Mouse (Mus musculus): ENCODE measurements around the gene Acod1. TPM values are rescaled to one million over a fixed set of nuclear protein-coding genes. Genes with fewer than 3 reads are reported as not detected.

Gene Acod1
- total RNA-seq, 2 experiments from 2014 or later, result not detected

DNA sequence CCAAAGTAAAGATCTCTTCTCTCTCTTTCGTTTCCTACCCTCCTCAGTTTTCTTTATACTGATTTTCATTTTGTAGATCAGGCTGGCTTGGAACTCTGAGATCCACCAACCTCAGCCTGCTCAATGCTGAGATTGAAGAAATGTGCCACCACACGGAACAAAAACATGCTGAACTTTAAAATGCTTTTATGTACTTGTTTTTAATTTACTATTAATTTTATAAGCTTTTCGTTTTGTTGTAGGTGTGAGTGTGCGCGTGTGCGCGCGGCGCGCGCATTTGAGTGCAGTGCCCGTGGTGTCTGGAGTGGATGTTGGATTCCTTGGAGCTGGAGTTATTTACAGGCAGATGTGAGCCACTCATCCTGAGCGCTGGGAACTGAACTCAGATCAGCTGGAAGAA, 53.5 kb downstream of the Acod1 start:
- no peak for DNase-seq (ENCODE audit: low spot score in 2 of 2)

- DNase-seq (ENCODE audit: low spot score in 2 of 2), result no peak
Measured at GRCm38 (mm10) chr14:103101171-103101570, 54.4 kb downstream of the Acod1 start.

DNA sequence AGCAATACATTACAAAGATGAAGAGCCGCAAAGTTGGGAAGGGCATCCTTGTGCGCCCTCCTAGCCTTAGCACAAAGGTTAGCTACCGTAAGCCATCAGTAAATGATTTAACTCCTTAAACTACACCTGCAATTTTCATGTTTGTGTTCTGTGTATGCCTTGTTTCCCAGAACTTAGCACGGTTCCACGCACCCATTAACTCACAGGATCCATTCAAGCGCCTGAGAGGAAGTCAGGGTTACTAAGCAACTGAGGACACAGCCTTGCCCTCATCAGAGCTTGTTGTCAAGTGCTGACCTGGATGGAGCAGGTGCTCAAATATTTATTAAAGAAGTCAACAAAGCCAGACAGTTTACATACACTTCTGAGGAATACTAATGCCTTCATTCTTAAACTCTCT, 55.5 kb downstream of the Acod1 start:
- no peak for DNase-seq (ENCODE audit: low spot score in 2 of 2)

GRCm38 (mm10) chr14:103102731-103103335, 56.1 kb downstream of the Acod1 start:
- no peak for DNase-seq (ENCODE audit: low spot score in 2 of 2)

Other genes starting within 250 kb of the Acod1 start
- gene Kctd12, start 64.3 kb upstream of the Acod1 start, total RNA-seq (2021), result 10 to 100 TPM; 67.3 to 69.7 TPM
- 10 to 100 TPM; 14.4 to 15.2 TPM for gene Cln5, start 23.2 kb downstream of the Acod1 start, total RNA-seq (2021)
- 10 to 100 TPM; 52.2 to 63.6 TPM for gene Fbxl3, start 52.6 kb downstream of the Acod1 start, total RNA-seq (2021)